Mouse (Mus musculus) forebrain, embryonic 16.5 days (tissue): ENCODE results near the gene Nt5dc2. TPM values are rescaled to one million over a fixed set of nuclear protein-coding genes. Genes with fewer than 3 reads are reported as not detected.

Source experiments
- ATAC-seq: fragments of 200-750 bp; cut with Nextera tagmentation; 2 replicates; pipeline ENCODE4 v1.8.0; 2017; ENCODE audit warnings: mild to moderate bottlenecking, moderate library complexity
- H3K27ac ChIP-seq: fragments of 300-500 bp; sonication (generic); 2 replicates; pipeline ENCODE4 v1.5.1; 2014; ENCODE audit warnings: low read length, control low read depth
- H3K27me3 ChIP-seq: fragments of 300-500 bp; sonication (generic); replicated peaks from 2 replicates; pipeline ENCODE4 v1.6.1; 2014; ENCODE audit warnings: low read length; ENCODE audit not compliant: control insufficient read depth, insufficient read depth
- H3K36me3 ChIP-seq: fragments of 300-500 bp; sonication (generic); 2 replicates; pipeline ENCODE4 v1.6.1; 2014; ENCODE audit not compliant: control insufficient read depth, insufficient read depth
- H3K4me1 ChIP-seq: fragments of 300-500 bp; sonication (generic); replicated peaks from 2 replicates; pipeline ENCODE4 v1.6.1; 2014; ENCODE audit warnings: low read length; ENCODE audit not compliant: control insufficient read depth, insufficient read depth
- H3K4me2 ChIP-seq: fragments of 300-500 bp; sonication (generic); 2 replicates; pipeline ENCODE4 v1.6.1; 2014; ENCODE audit warnings: mild to moderate bottlenecking, low read length, control low read depth
- H3K4me3 ChIP-seq: fragments of 300-500 bp; sonication (generic); replicated peaks from 2 replicates; pipeline ENCODE4 v1.5.1; 2014; ENCODE audit warnings: mild to moderate bottlenecking, low read length, control low read depth
- H3K9ac ChIP-seq: fragments of 300-500 bp; sonication (generic); replicated peaks from 2 replicates; pipeline ENCODE4 v1.6.1; 2014; ENCODE audit warnings: low read depth, low read length, control low read depth
- H3K9me3 ChIP-seq: fragments of 300-500 bp; sonication (generic); 2 replicates; pipeline ENCODE4 v1.6.1; 2016; ENCODE audit warnings: low read length; ENCODE audit not compliant: control insufficient read depth
- WGBS: fragments of 180-500 bp; shearing (Covaris S2); extraction: QIAGEN DNeasy Blood & Tissue Kit; methylation state at CpG from one replicate; pipeline ENCODE4 v1.1.7; 2014; 5-methylcytosine and 5-hydroxymethylcytosine counted together
- polyA plus RNA-seq: library from polyadenylated mRNA; unstranded; fragments of >200 nt; fragmentation: Nextera tagmentation; extraction: Ambion mirVana; gene quantifications from 2 replicates; pipeline ENCODE4 v1.2.1, GENCODE M21; 2015

Gene Nt5dc2
- polyA plus RNA-seq, 1 experiment from 2014 or later, result 146 TPM

GRCm38 (mm10) chr14:31184195-31184594 is 53.3 kb downstream of the Nt5dc2 start:
- no peaks in the 10 kb centered on the region for H3K9me3 ChIP-seq
- H3K4me1 ChIP-seq, result no peaks in the 10 kb centered on the region
- H3K4me3 ChIP-seq, result no peak overlapping the region
- peaks cover 81% of the 10 kb centered on the region for H3K36me3 ChIP-seq
- H3K27ac ChIP-seq, result no peak overlapping the region
- WGBS, result 94% methylated on average over 12 of the region's 12 CpGs
- no peak for ATAC-seq
- no peaks in the 10 kb centered on the region for H3K27me3 ChIP-seq
- H3K4me2 ChIP-seq, result no peak overlapping the region
- H3K9ac ChIP-seq, result no peak overlapping the region

DNA sequence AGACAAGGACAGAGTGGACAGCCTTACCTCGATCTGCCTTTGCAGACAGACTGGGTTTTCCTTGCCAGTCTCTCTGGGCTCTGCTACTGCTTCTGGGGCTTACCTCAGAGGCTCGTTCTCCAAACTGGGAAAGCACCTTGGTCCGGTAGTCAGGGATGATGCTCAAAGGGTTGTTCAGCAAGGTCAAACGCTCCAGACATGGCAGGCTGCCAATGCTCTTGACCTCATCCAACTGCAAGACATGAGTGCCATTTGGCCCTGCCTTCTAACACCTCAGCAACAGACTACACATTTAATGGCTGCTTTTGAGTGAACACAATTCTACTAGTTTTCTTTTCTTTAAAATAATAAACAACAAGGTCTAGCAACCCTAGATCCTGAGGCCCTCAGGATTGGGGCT is 55.8 kb downstream of the Nt5dc2 start:
- Histone ChIP-seq H3K27me3 (no peaks in the 10 kb centered on the region), H3K9ac (no peak overlapping the region), H3K4me3 (no peak overlapping the region), H3K4me2 (no peak overlapping the region), H3K9me3 (no peaks in the 10 kb centered on the region), H3K36me3 (peaks cover 78% of the 10 kb centered on the region), H3K4me1 (no peaks in the 10 kb centered on the region), H3K27ac (no peak overlapping the region)
- 85% methylated on average over 4 of the region's 4 CpGs for WGBS
- no peak for ATAC-seq

Other genes with a start within 250 kb of the Nt5dc2 start
- not detected in 2 replicates for gene Itih4, start 244.6 kb upstream of the Nt5dc2 start, polyA plus RNA-seq
- gene Itih3, start 207.3 kb upstream of the Nt5dc2 start, polyA plus RNA-seq, result 0.40 and 0.58 TPM in 2 replicates
- not detected in 2 replicates for gene Itih1, start 187.8 kb upstream of the Nt5dc2 start, polyA plus RNA-seq
- gene Nek4, start 179.7 kb upstream of the Nt5dc2 start, polyA plus RNA-seq, result 19.6 and 20.4 TPM in 2 replicates
- 51.8 and 54.2 TPM in 2 replicates for gene Glt8d1, start 129.7 kb upstream of the Nt5dc2 start, polyA plus RNA-seq
- 278 and 305 TPM in 2 replicates for gene Spcs1, start 129.4 kb upstream of the Nt5dc2 start, polyA plus RNA-seq
- 154 and 170 TPM in 2 replicates for gene Pbrm1, start 111.9 kb upstream of the Nt5dc2 start, polyA plus RNA-seq
- 57.6 and 61.9 TPM in 2 replicates for gene Gnl3, start 111.9 kb upstream of the Nt5dc2 start, polyA plus RNA-seq
- gene Smim4, start 2.1 kb upstream of the Nt5dc2 start, polyA plus RNA-seq, result 62.7 and 64.1 TPM in 2 replicates
- gene Stab1, start 37.6 kb downstream of the Nt5dc2 start, polyA plus RNA-seq, result 13.0 and 13.9 TPM in 2 replicates
- gene Tnnc1, start 77.3 kb downstream of the Nt5dc2 start, polyA plus RNA-seq, result 1.5 and 2.5 TPM in 2 replicates
- gene Nisch, start 85.9 kb downstream of the Nt5dc2 start, polyA plus RNA-seq, result 359 and 389 TPM in 2 replicates
- gene Sema3g, start 86.8 kb downstream of the Nt5dc2 start, polyA plus RNA-seq, result 0.62 TPM in 2 replicates
- 11.5 and 12.2 TPM in 2 replicates for gene Phf7, start 120.3 kb downstream of the Nt5dc2 start, polyA plus RNA-seq
- gene Bap1, start 120.4 kb downstream of the Nt5dc2 start, polyA plus RNA-seq, result 138 and 150 TPM in 2 replicates
- gene Dnah1, start 192.8 kb downstream of the Nt5dc2 start, polyA plus RNA-seq, result 3.5 and 3.8 TPM in 2 replicates
- 69.9 and 74.6 TPM in 2 replicates for gene Capn7, start 205.6 kb downstream of the Nt5dc2 start, polyA plus RNA-seq